Mouse (Mus musculus) lung, postnatal 36 days (tissue): ENCODE results near the gene Tsnax.

Experiments used
- DNase-seq: peaks from one replicate; pipeline ENCODE4 v3.0.0; 2022; ENCODE audit warnings: mixed read lengths

The Tsnax gene

GRCm38 (mm10) chr8:125043935-125044334 lies 31.1 kb downstream of the Tsnax start:
- DNase-seq, result no peak

GRCm38 (mm10) chr8:125045760-125046159 lies 33.0 kb downstream of the Tsnax start:
- no peak for DNase-seq

GRCm38 (mm10) chr8:125049051-125049750 lies 36.4 kb downstream of the Tsnax start:
- DNase-seq, result no peak

GRCm38 (mm10) chr8:125049826-125050225 lies 37.0 kb downstream of the Tsnax start:
- DNase-seq, result no peak

- peak; percentile 84 for DNase-seq
Observed at GRCm38 (mm10) chr8:125052026-125052425, 39.2 kb downstream of the Tsnax start.

- DNase-seq, result peak; percentile 43
Observed at GRCm38 (mm10) chr8:125053505-125054435, 41.0 kb downstream of the Tsnax start, which contains the start of gene Disc1. TSS of gene Disc1 (plus strand) at chr8:125054195.

- DNase-seq, result peak; percentile 72
Observed at GRCm38 (mm10) chr8:125054436-125054810, 41.6 kb downstream of the Tsnax start.

- no peak for DNase-seq
Observed at GRCm38 (mm10) chr8:125060904-125061303, 48.1 kb downstream of the Tsnax start.

- no peak for DNase-seq
Observed at GRCm38 (mm10) chr8:125065596-125065995, 52.8 kb downstream of the Tsnax start.

- DNase-seq, result peak; percentile 87
Observed at GRCm38 (mm10) chr8:125066913-125067595, 54.3 kb downstream of the Tsnax start.

GRCm38 (mm10) chr8:125067596-125067960 lies 54.8 kb downstream of the Tsnax start:
- peak; percentile 78 for DNase-seq

GRCm38 (mm10) chr8:125068146-125068905 lies 55.5 kb downstream of the Tsnax start:
- DNase-seq, result no peak

- DNase-seq, result no peak
Observed at GRCm38 (mm10) chr8:125069304-125069703, 56.5 kb downstream of the Tsnax start.

GRCm38 (mm10) chr8:125069733-125070132 lies 56.9 kb downstream of the Tsnax start:
- no peak for DNase-seq

- no peak for DNase-seq
Observed at GRCm38 (mm10) chr8:125074141-125074540, 61.3 kb downstream of the Tsnax start.

GRCm38 (mm10) chr8:125074581-125074980 lies 61.8 kb downstream of the Tsnax start:
- DNase-seq, result no peak

GRCm38 (mm10) chr8:125075389-125075788 lies 62.6 kb downstream of the Tsnax start:
- DNase-seq, result no peak

- no peak for DNase-seq
Observed at GRCm38 (mm10) chr8:125077326-125077725, 64.5 kb downstream of the Tsnax start.

- peak; percentile 46 for DNase-seq
Observed at GRCm38 (mm10) chr8:125078771-125079384, 66.1 kb downstream of the Tsnax start.

GRCm38 (mm10) chr8:125080388-125081344 lies 67.9 kb downstream of the Tsnax start:
- DNase-seq, result no peak

GRCm38 (mm10) chr8:125083746-125084145 lies 70.9 kb downstream of the Tsnax start:
- DNase-seq, result peak; percentile 47
